Mouse (Mus musculus): ENCODE measurements around the gene Tbc1d4. TPM values are rescaled to one million over a fixed set of nuclear protein-coding genes. Genes with fewer than 3 reads are reported as not detected.

The Tbc1d4 gene
- polyA plus RNA-seq, 1 experiment from 2014 or later: 6.4 TPM

- DNase-seq (ENCODE audit: low spot score) (no peak), ATAC-seq (ENCODE audit: insufficient read depth, low FRiP score, low TSS enrichment) (0 out of 2 replicates have a peak, but pooled peaks have one; percentile 23)
- 72% methylated on average over 4 of the region's 4 CpGs for WGBS
- H3K9ac ChIP-seq (ENCODE audit: low read length): no peak overlapping the region
- H3K4me3 ChIP-seq (ENCODE audit: low read depth, low read length): no peak overlapping the region
- H3K9me3 ChIP-seq (ENCODE audit: control insufficient read depth, low read length): no peaks in the 10 kb centered on the region
- no peak overlapping the region for H3K4me2 ChIP-seq (ENCODE audit: low read depth)
- no peaks in the 10 kb centered on the region for H3K36me3 ChIP-seq (ENCODE audit: control insufficient read depth, insufficient read depth, low read length)
- peaks cover 11% of the 10 kb centered on the region; the same call in 1 of the 2 replicates for H3K4me1 ChIP-seq (ENCODE audit: control insufficient read depth, insufficient read depth, low read length)
- H3K27ac ChIP-seq (ENCODE audit: low read depth, low read length): no peak overlapping the region
- no peaks in the 10 kb centered on the region for H3K27me3 ChIP-seq (ENCODE audit: control insufficient read depth, insufficient read depth, low read length)
Measured at GRCm38 (mm10) chr14:101515271-101515670, 93.7 kb downstream of the Tbc1d4 start.

GRCm38 (mm10) chr14:101514557-101514971 is 94.4 kb downstream of the Tbc1d4 start:
- WGBS: 39% methylated on average over 5 of the region's 5 CpGs
- Histone ChIP-seq H3K27me3 (ENCODE audit: control insufficient read depth, insufficient read depth, low read length) (no peaks in the 10 kb centered on the region), H3K9ac (ENCODE audit: low read length) (no peak overlapping the region), H3K27ac (ENCODE audit: low read depth, low read length) (no peak overlapping the region), H3K36me3 (ENCODE audit: control insufficient read depth, insufficient read depth, low read length) (no peaks in the 10 kb centered on the region), H3K4me3 (ENCODE audit: low read depth, low read length) (no peak overlapping the region), H3K9me3 (ENCODE audit: control insufficient read depth, low read length) (no peaks in the 10 kb centered on the region), H3K4me2 (ENCODE audit: low read depth) (no peak overlapping the region), H3K4me1 (ENCODE audit: control insufficient read depth, insufficient read depth, low read length) (peaks cover 11% of the 10 kb centered on the region; the same call in 1 of the 2 replicates)
- peak; percentile 84 for ATAC-seq (ENCODE audit: insufficient read depth, low FRiP score, low TSS enrichment)
- DNase-seq (ENCODE audit: low spot score): peak; percentile 36

- Histone ChIP-seq H3K4me1 (ENCODE audit: control insufficient read depth, insufficient read depth, low read length) (peaks cover 11% of the 10 kb centered on the region; the same call in 1 of the 2 replicates), H3K9me3 (ENCODE audit: control insufficient read depth, low read length) (no peaks in the 10 kb centered on the region), H3K4me2 (ENCODE audit: low read depth) (no peak overlapping the region), H3K27me3 (ENCODE audit: control insufficient read depth, insufficient read depth, low read length) (no peaks in the 10 kb centered on the region), H3K9ac (ENCODE audit: low read length) (no peak overlapping the region), H3K36me3 (ENCODE audit: control insufficient read depth, insufficient read depth, low read length) (no peaks in the 10 kb centered on the region), H3K27ac (ENCODE audit: low read depth, low read length) (no peak overlapping the region), H3K4me3 (ENCODE audit: low read depth, low read length) (no peak overlapping the region)
- ATAC-seq (ENCODE audit: insufficient read depth, low FRiP score, low TSS enrichment) (no peak), DNase-seq (ENCODE audit: low spot score) (no peak)
- 89% methylated on average over 11 of the region's 11 CpGs for WGBS
Measured at GRCm38 (mm10) chr14:101513163-101513562, 95.8 kb downstream of the Tbc1d4 start.

- Histone ChIP-seq H3K27ac (ENCODE audit: low read depth, low read length) (no peak overlapping the region), H3K9ac (ENCODE audit: low read length) (no peak overlapping the region), H3K9me3 (ENCODE audit: control insufficient read depth, low read length) (no peaks in the 10 kb centered on the region), H3K27me3 (ENCODE audit: control insufficient read depth, insufficient read depth, low read length) (no peaks in the 10 kb centered on the region), H3K36me3 (ENCODE audit: control insufficient read depth, insufficient read depth, low read length) (no peaks in the 10 kb centered on the region), H3K4me3 (ENCODE audit: low read depth, low read length) (no peak overlapping the region), H3K4me2 (ENCODE audit: low read depth) (no peak overlapping the region), H3K4me1 (ENCODE audit: control insufficient read depth, insufficient read depth, low read length) (peaks cover 11% of the 10 kb centered on the region; the same call in 1 of the 2 replicates)
- DNase-seq (ENCODE audit: low spot score) (no peak), ATAC-seq (ENCODE audit: insufficient read depth, low FRiP score, low TSS enrichment) (no peak)
- WGBS: 75% methylated on average over 8 of the region's 8 CpGs
Measured at GRCm38 (mm10) chr14:101511410-101511809, 97.6 kb downstream of the Tbc1d4 start.

- Histone ChIP-seq H3K9me3 (ENCODE audit: control insufficient read depth, low read length) (no peaks in the 10 kb centered on the region), H3K27ac (ENCODE audit: low read depth, low read length) (no peak overlapping the region), H3K4me2 (ENCODE audit: low read depth) (no peak overlapping the region), H3K4me3 (ENCODE audit: low read depth, low read length) (no peak overlapping the region), H3K36me3 (ENCODE audit: control insufficient read depth, insufficient read depth, low read length) (no peaks in the 10 kb centered on the region), H3K9ac (ENCODE audit: low read length) (no peak overlapping the region), H3K4me1 (ENCODE audit: control insufficient read depth, insufficient read depth, low read length) (peaks cover 11% of the 10 kb centered on the region; the same call in 1 of the 2 replicates), H3K27me3 (ENCODE audit: control insufficient read depth, insufficient read depth, low read length) (no peaks in the 10 kb centered on the region)
- WGBS: 83% methylated on average over 13 of the region's 13 CpGs
- DNase-seq (ENCODE audit: low spot score) (no peak), ATAC-seq (ENCODE audit: insufficient read depth, low FRiP score, low TSS enrichment) (no peak)
Measured at GRCm38 (mm10) chr14:101510540-101511313, 98.3 kb downstream of the Tbc1d4 start.

GRCm38 (mm10) chr14:101509759-101510158 is 99.2 kb downstream of the Tbc1d4 start:
- H3K4me2 ChIP-seq (ENCODE audit: low read depth): no peak overlapping the region
- H3K36me3 ChIP-seq (ENCODE audit: control insufficient read depth, insufficient read depth, low read length): no peaks in the 10 kb centered on the region
- no peak overlapping the region for H3K4me3 ChIP-seq (ENCODE audit: low read depth, low read length)
- no peaks in the 10 kb centered on the region for H3K9me3 ChIP-seq (ENCODE audit: control insufficient read depth, low read length)
- ATAC-seq (ENCODE audit: insufficient read depth, low FRiP score, low TSS enrichment) (no peak), DNase-seq (ENCODE audit: low spot score) (no peak)
- H3K27ac ChIP-seq (ENCODE audit: low read depth, low read length): no peak overlapping the region
- 93% methylated on average over 7 of the region's 7 CpGs for WGBS
- peaks cover 7% of the 10 kb centered on the region; the same call in 1 of the 2 replicates for H3K4me1 ChIP-seq (ENCODE audit: control insufficient read depth, insufficient read depth, low read length)
- no peaks in the 10 kb centered on the region for H3K27me3 ChIP-seq (ENCODE audit: control insufficient read depth, insufficient read depth, low read length)
- H3K9ac ChIP-seq (ENCODE audit: low read length): no peak overlapping the region

- ATAC-seq (ENCODE audit: insufficient read depth, low FRiP score, low TSS enrichment): no peak
Measured at GRCm38 (mm10) chr14:101507956-101508355, 101.0 kb downstream of the Tbc1d4 start.

GRCm38 (mm10) chr14:101507146-101507545 is 101.8 kb downstream of the Tbc1d4 start:
- no peaks in the 10 kb centered on the region for H3K9me3 ChIP-seq (ENCODE audit: control insufficient read depth, low read length)
- H3K4me1 ChIP-seq (ENCODE audit: control insufficient read depth, insufficient read depth, low read length): no peaks in the 10 kb centered on the region
- ATAC-seq (ENCODE audit: insufficient read depth, low FRiP score, low TSS enrichment) (no peak), DNase-seq (ENCODE audit: low spot score) (no peak)
- no peak overlapping the region for H3K27ac ChIP-seq (ENCODE audit: low read depth, low read length)
- no peak overlapping the region for H3K4me3 ChIP-seq (ENCODE audit: low read depth, low read length)
- H3K36me3 ChIP-seq (ENCODE audit: control insufficient read depth, insufficient read depth, low read length): no peaks in the 10 kb centered on the region
- no peak overlapping the region for H3K9ac ChIP-seq (ENCODE audit: low read length)
- 86% methylated on average over 17 of the region's 17 CpGs for WGBS
- H3K4me2 ChIP-seq (ENCODE audit: low read depth): no peak overlapping the region
- H3K27me3 ChIP-seq (ENCODE audit: control insufficient read depth, insufficient read depth, low read length): no peaks in the 10 kb centered on the region

More at GRCm38 (mm10) chr14:101507956-101508355, 101.0 kb downstream of the Tbc1d4 start:
- H3K9ac ChIP-seq (ENCODE audit: low read length): no peak overlapping the region
- WGBS: 72% methylated on average over 7 of the region's 7 CpGs
- DNase-seq (ENCODE audit: low spot score): no peak
- no peaks in the 10 kb centered on the region for H3K4me1 ChIP-seq (ENCODE audit: control insufficient read depth, insufficient read depth, low read length)
- no peaks in the 10 kb centered on the region for H3K27me3 ChIP-seq (ENCODE audit: control insufficient read depth, insufficient read depth, low read length)
- H3K4me2 ChIP-seq (ENCODE audit: low read depth): no peak overlapping the region
- no peaks in the 10 kb centered on the region for H3K36me3 ChIP-seq (ENCODE audit: control insufficient read depth, insufficient read depth, low read length)
- H3K4me3 ChIP-seq (ENCODE audit: low read depth, low read length): no peak overlapping the region
- no peaks in the 10 kb centered on the region for H3K9me3 ChIP-seq (ENCODE audit: control insufficient read depth, low read length)
- no peak overlapping the region for H3K27ac ChIP-seq (ENCODE audit: low read depth, low read length)

GRCm38 (mm10) chr14:101505805-101506204 is 103.2 kb downstream of the Tbc1d4 start:
- no peak overlapping the region for H3K9ac ChIP-seq (ENCODE audit: low read length)

More at GRCm38 (mm10) chr14:101505805-101506204, 103.2 kb downstream of the Tbc1d4 start:
- Histone ChIP-seq H3K4me1 (ENCODE audit: control insufficient read depth, insufficient read depth, low read length) (no peaks in the 10 kb centered on the region), H3K4me3 (ENCODE audit: low read depth, low read length) (no peak overlapping the region), H3K4me2 (ENCODE audit: low read depth) (no peak overlapping the region), H3K27ac (ENCODE audit: low read depth, low read length) (no peak overlapping the region), H3K27me3 (ENCODE audit: control insufficient read depth, insufficient read depth, low read length) (no peaks in the 10 kb centered on the region), H3K9me3 (ENCODE audit: control insufficient read depth, low read length) (no peaks in the 10 kb centered on the region), H3K36me3 (ENCODE audit: control insufficient read depth, insufficient read depth, low read length) (no peaks in the 10 kb centered on the region)
- DNase-seq (ENCODE audit: low spot score) (no peak), ATAC-seq (ENCODE audit: insufficient read depth, low FRiP score, low TSS enrichment) (no peak)

Measured in neural tube, embryonic 11.5 days (tissue).